Mouse (Mus musculus): ENCODE results near the gene Zbtb9. TPM values are rescaled to one million over a fixed set of nuclear protein-coding genes. Genes with fewer than 3 reads are reported as not detected.

The Zbtb9 gene
- polyA plus RNA-seq, 1 experiment from 2014 or later: 14.7 TPM

GRCm38 (mm10) chr17:26949866-26950265 lies 23.1 kb upstream of the Zbtb9 start:
- Histone ChIP-seq H3K9me3 (no peaks in the 10 kb centered on the region), H3K4me2 (peak overlapping the region; percentile 85), H3K36me3 (peaks cover 5% of the 10 kb centered on the region), H3K4me1 (replicated peaks) (peaks cover 79% of the 10 kb centered on the region), H3K9ac (peak overlapping the region; percentile 74), H3K27ac (replicated peaks) (peak overlapping the region; percentile 90), H3K4me3 (peak overlapping the region; percentile 74), H3K27me3 (no peaks in the 10 kb centered on the region)
- 25% methylated on average over 5 of the region's 5 CpGs for WGBS
- no peak for ATAC-seq (ENCODE audit: low FRiP score, low read depth)

DNA sequence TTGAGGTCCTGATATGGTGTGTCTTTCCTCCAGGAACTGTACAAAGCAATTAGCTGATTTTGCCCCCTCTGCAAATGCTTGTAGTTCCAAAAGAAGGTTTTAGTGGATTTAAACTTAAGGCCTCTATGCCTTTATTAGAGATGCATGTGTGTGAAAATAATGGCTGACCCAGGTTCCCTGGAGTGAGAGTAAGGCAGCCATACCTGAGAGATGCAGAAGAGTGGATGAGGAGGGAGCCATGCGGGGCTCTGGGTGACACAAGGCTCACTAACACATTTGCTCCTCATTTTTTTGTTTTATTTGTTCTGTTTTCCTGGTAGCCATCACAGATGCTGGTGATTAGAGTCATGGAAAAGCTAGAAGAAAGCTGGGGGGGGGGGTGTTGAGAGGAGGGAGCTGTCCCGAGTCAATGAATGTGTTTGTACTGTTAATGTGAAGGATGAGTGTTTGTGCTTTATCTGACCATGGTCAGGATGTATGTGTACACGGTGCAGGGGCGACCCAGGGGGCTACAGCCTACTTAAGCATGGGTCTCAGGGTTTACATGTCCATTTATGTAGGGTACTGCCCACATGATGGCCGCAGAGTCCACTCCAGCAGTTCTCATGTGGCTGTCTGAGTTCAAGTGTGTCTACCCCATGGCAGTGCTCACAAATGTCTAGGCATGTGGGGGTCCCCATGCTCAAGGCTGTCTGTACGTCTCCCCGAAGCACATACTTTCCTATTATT lies 22.2 kb upstream of the Zbtb9 start:
- peak overlapping the region; percentile 75 for H3K27ac ChIP-seq (replicated peaks)

DNA sequence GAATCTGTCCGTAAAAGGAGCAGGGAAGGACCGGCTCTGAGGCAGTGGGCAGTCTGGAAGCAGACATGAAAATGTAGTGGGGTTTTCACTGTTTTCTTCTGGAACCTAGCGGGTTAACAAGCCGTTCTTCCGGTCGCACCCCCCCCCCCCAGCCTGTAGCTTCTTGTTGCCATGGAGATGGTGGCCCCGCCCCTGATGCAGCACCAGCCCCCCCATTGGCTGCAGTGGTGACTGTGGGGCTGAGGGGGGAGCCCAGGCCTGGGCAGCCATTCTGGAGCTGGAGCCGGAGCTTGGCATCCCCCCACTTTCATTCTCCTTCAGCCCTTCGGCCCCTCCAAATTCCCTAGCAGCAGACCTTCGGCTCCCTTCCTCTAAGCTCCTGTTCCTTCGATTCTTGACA lies 21.6 kb upstream of the Zbtb9 start:
- H3K36me3 ChIP-seq: peaks cover 19% of the 10 kb centered on the region
- whole genome bisulfite sequencing: 1% methylated on average over 10 of the region's 11 CpGs
- peak overlapping the region; percentile 85 for H3K4me2 ChIP-seq
- H3K27ac ChIP-seq (replicated peaks): peak overlapping the region; percentile 75
- H3K9ac ChIP-seq: peak overlapping the region; percentile 44
- H3K9me3 ChIP-seq: no peaks in the 10 kb centered on the region
- H3K4me3 ChIP-seq: peak overlapping the region; percentile 74
- no peaks in the 10 kb centered on the region for H3K27me3 ChIP-seq
- ATAC-seq (ENCODE audit: low FRiP score, low read depth): peak; percentile 61
- peaks cover 68% of the 10 kb centered on the region for H3K4me1 ChIP-seq (replicated peaks)

More for the DNA sequence above, 22.2 kb upstream of the Zbtb9 start:
- Histone ChIP-seq H3K9me3 (no peaks in the 10 kb centered on the region), H3K36me3 (peaks cover 14% of the 10 kb centered on the region), H3K9ac (peak overlapping the region; percentile 44), H3K4me1 (replicated peaks) (peaks cover 75% of the 10 kb centered on the region), H3K27me3 (no peaks in the 10 kb centered on the region), H3K4me3 (peak overlapping the region; percentile 74), H3K4me2 (peak overlapping the region; percentile 85)
- ATAC-seq (ENCODE audit: low FRiP score, low read depth): no peak
- 29% methylated on average over 7 of the region's 7 CpGs for WGBS

GRCm38 (mm10) chr17:26951952-26952877 lies 20.8 kb upstream of the Zbtb9 start:
- H3K36me3 ChIP-seq: peaks cover 27% of the 10 kb centered on the region
- H3K27me3 ChIP-seq: no peaks in the 10 kb centered on the region
- peak; percentile 21; the same call in 1 of the 2 replicates for ATAC-seq (ENCODE audit: low FRiP score, low read depth)
- WGBS: 5% methylated on average over 23 of the region's 23 CpGs
- H3K4me3 ChIP-seq: peak overlapping the region; percentile 74
- peaks cover 60% of the 10 kb centered on the region for H3K4me1 ChIP-seq (replicated peaks)
- H3K9me3 ChIP-seq: no peaks in the 10 kb centered on the region
- H3K4me2 ChIP-seq: peak overlapping the region; percentile 85
- H3K9ac ChIP-seq: peak overlapping the region; percentile 44
- H3K27ac ChIP-seq (replicated peaks): peak overlapping the region; percentile 75

GRCm38 (mm10) chr17:26953201-26953600 lies 19.8 kb upstream of the Zbtb9 start:
- Histone ChIP-seq H3K4me3 (peak overlapping the region; percentile 74), H3K36me3 (peaks cover 35% of the 10 kb centered on the region), H3K4me2 (peak overlapping the region; percentile 85), H3K9me3 (no peaks in the 10 kb centered on the region), H3K27me3 (no peaks in the 10 kb centered on the region), H3K27ac (replicated peaks) (no peak overlapping the region), H3K4me1 (replicated peaks) (peaks cover 53% of the 10 kb centered on the region), H3K9ac (peak overlapping the region; percentile 32)
- ATAC-seq (ENCODE audit: low FRiP score, low read depth): no peak
- WGBS: 29% methylated on average over 6 of the region's 6 CpGs

GRCm38 (mm10) chr17:26953726-26954125 lies 19.2 kb upstream of the Zbtb9 start:
- Histone ChIP-seq H3K27ac (replicated peaks) (no peak overlapping the region), H3K9ac (peak overlapping the region; percentile 32; the same call in 1 of the 2 replicates)
- ATAC-seq (ENCODE audit: low FRiP score, low read depth): no peak

DNA sequence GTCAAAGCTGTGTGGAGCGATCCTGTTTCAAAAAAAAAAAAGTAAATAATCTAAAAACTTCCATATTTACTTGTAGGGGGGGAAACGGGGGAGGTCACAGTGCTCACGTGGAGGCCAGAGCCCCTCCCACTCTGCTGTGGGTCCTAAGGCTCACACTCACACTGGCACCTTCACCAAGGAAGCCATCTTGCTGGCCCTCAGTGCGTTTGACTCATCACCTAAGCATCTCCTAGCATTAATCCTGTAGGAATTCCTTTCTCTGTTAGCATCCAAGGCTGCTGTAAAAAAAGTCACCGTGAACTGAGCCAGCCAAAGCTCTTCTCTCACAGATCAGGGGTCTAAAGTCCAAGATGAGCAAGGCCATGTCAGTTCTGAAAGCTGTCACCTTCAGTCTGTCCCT lies 16.7 kb upstream of the Zbtb9 start:
- no peaks in the 10 kb centered on the region for H3K27me3 ChIP-seq
- H3K4me3 ChIP-seq: no peak overlapping the region
- H3K4me1 ChIP-seq (replicated peaks): peaks cover 29% of the 10 kb centered on the region
- 89% methylated on average over 5 of the region's 5 CpGs for WGBS
- H3K27ac ChIP-seq (replicated peaks): no peak overlapping the region
- H3K4me2 ChIP-seq: no peak overlapping the region
- no peaks in the 10 kb centered on the region for H3K9me3 ChIP-seq
- ATAC-seq (ENCODE audit: low FRiP score, low read depth): no peak
- H3K9ac ChIP-seq: no peak overlapping the region
- H3K36me3 ChIP-seq: peaks cover 65% of the 10 kb centered on the region

More at GRCm38 (mm10) chr17:26953726-26954125, 19.2 kb upstream of the Zbtb9 start:
- H3K27me3 ChIP-seq: no peaks in the 10 kb centered on the region
- H3K4me3 ChIP-seq: peak overlapping the region; percentile 74
- 12% methylated on average over 15 of the region's 16 CpGs for WGBS
- no peaks in the 10 kb centered on the region for H3K9me3 ChIP-seq
- H3K36me3 ChIP-seq: peaks cover 40% of the 10 kb centered on the region
- peaks cover 53% of the 10 kb centered on the region for H3K4me1 ChIP-seq (replicated peaks)
- peak overlapping the region; percentile 85 for H3K4me2 ChIP-seq

DNA sequence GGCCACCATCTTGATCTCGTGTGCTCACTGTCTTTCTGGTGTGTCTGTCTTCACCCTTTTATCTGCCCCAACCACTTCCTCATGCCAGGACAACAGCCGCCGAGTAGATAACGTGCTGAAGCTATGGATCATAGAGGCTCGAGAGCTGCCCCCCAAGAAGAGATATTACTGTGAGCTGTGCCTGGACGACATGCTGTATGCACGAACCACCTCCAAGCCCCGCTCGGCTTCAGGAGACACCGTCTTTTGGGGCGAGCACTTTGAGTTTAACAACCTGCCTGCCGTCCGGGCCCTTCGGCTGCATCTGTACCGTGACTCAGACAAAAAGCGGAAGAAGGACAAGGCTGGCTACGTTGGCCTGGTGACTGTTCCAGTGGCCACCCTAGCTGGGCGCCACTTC lies 16.1 kb upstream of the Zbtb9 start:
- no peak for ATAC-seq (ENCODE audit: low FRiP score, low read depth)
- Histone ChIP-seq H3K4me1 (replicated peaks) (peaks cover 23% of the 10 kb centered on the region), H3K27me3 (no peaks in the 10 kb centered on the region), H3K27ac (replicated peaks) (no peak overlapping the region), H3K4me3 (no peak overlapping the region), H3K9ac (no peak overlapping the region), H3K4me2 (no peak overlapping the region), H3K36me3 (peaks cover 71% of the 10 kb centered on the region), H3K9me3 (no peaks in the 10 kb centered on the region)
- WGBS: 94% methylated on average over 18 of the region's 18 CpGs

DNA sequence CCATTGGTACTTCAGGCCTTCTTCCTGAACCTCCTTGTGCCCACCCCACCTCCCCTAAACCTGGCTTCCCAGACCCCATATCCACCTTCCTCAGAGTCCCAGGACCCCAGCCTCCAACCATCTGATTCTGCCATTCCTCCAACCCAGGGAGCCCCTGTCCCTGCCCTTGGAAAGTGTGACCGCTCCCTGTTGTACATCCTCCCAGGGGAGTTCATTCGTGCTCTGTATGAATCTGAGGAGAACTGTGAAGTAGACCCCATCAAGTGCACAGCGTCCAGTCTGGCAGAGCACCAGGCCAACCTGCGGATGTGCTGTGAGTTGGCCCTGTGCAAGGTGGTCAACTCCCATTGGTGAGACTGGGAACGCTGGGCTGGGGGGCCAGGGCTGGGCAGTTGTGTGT lies 15.1 kb upstream of the Zbtb9 start:
- WGBS: 97% methylated on average over 5 of the region's 5 CpGs
- Histone ChIP-seq H3K27me3 (no peaks in the 10 kb centered on the region), H3K9me3 (no peaks in the 10 kb centered on the region), H3K27ac (replicated peaks) (no peak overlapping the region), H3K4me2 (no peak overlapping the region), H3K9ac (no peak overlapping the region), H3K36me3 (peaks cover 80% of the 10 kb centered on the region), H3K4me3 (no peak overlapping the region), H3K4me1 (replicated peaks) (peaks cover 13% of the 10 kb centered on the region)
- no peak for ATAC-seq (ENCODE audit: low FRiP score, low read depth)

- no peak for ATAC-seq (ENCODE audit: low FRiP score, low read depth)
- Histone ChIP-seq H3K4me2 (no peak overlapping the region), H3K4me3 (no peak overlapping the region), H3K9me3 (no peaks in the 10 kb centered on the region), H3K4me1 (replicated peaks) (peaks cover 3% of the 10 kb centered on the region), H3K36me3 (peaks cover 88% of the 10 kb centered on the region), H3K27ac (replicated peaks) (no peak overlapping the region), H3K27me3 (no peaks in the 10 kb centered on the region), H3K9ac (no peak overlapping the region)
- WGBS: 63% methylated on average over 5 of the region's 5 CpGs
Observed at GRCm38 (mm10) chr17:26958880-26959279, 14.1 kb upstream of the Zbtb9 start.

- no peaks in the 10 kb centered on the region for H3K4me1 ChIP-seq (replicated peaks)
Observed at GRCm38 (mm10) chr17:26959815-26960214, 13.2 kb upstream of the Zbtb9 start.

More at GRCm38 (mm10) chr17:26959815-26960214, 13.2 kb upstream of the Zbtb9 start:
- ATAC-seq (ENCODE audit: low FRiP score, low read depth): no peak
- 94% methylated on average over 4 of the region's 4 CpGs for WGBS
- H3K36me3 ChIP-seq: peaks cover 93% of the 10 kb centered on the region
- H3K9me3 ChIP-seq: no peaks in the 10 kb centered on the region
- H3K9ac ChIP-seq: no peak overlapping the region
- no peak overlapping the region for H3K4me2 ChIP-seq
- no peaks in the 10 kb centered on the region for H3K27me3 ChIP-seq
- no peak overlapping the region for H3K4me3 ChIP-seq
- H3K27ac ChIP-seq (replicated peaks): no peak overlapping the region
